Mouse (Mus musculus): ENCODE data around the gene Otop2. TPM values are rescaled to one million over a fixed set of nuclear protein-coding genes. Genes with fewer than 3 reads are reported as not detected.

The Otop2 gene
- not detected in 2 replicates for total RNA-seq (2012; rRNA removed)
- not detected for polyA plus RNA-seq (2012; ENCODE audit: insufficient read depth in 1 of 2, insufficient read length in 2 of 2, low read depth in 1 of 2, low replicate concordance in 2 of 2, missing spikeins in 1 of 2)

DNA sequence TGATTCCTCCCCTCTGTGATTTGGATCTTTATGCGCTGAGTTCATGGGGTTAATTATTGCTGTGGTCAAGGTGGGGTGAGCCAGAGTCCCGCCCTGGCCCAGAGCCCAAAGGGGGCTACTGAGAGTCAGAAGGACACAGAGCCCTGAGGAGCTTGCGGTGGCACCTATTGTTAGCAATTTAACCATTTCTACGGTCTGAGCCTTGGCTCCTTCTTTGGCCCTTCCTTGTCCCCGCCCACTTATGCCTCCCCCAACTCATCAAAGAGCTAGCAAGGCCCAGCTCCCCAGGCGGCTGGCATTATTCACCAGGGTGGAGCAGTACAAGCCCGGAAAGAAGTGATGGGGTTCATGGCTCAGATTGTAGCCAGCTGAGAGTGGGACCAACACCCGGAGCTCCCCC is at the start of gene Otop2:
TSS of gene Otop2 (plus strand) at position 301 of the 400 bp plus-strand sequence.
- no peaks in the 10 kb centered on the region for H3K79me2 ChIP-seq (ENCODE audit: control insufficient read depth, insufficient read depth, low read length, poor library complexity)
- no peak within 1 kb of the TSS for H3K9ac ChIP-seq (ENCODE audit: control insufficient read depth, low read depth, low read length, poor library complexity, severe bottlenecking)
- no peak for TF ChIP-seq ZMIZ1 (IDR thresholded peaks at IDR 0.05; ENCODE audit: low read depth, low read length)
- no peak for TF ChIP-seq USF2 (IDR thresholded peaks at IDR 0.05; ENCODE audit: borderline replicate concordance in 1 of 2, insufficient read depth in 1 of 2, low read depth in 1 of 2, low read length in 2 of 2)
- TF ChIP-seq GATA1 (IDR thresholded peaks at IDR 0.05; ENCODE audit: low read depth, low read length): no peak
- H3K4me1 ChIP-seq (ENCODE audit: control insufficient read depth in 1 of 2, insufficient read depth in 2 of 2, low read length in 2 of 2): no peaks in the 10 kb centered on the region
- no peak within 1 kb of the TSS for H3K4me3 ChIP-seq (ENCODE audit: control insufficient read depth in 1 of 2, insufficient read depth in 1 of 2, low read depth in 2 of 2, low read length in 2 of 2)
- H3K36me3 ChIP-seq (ENCODE audit: control insufficient read depth in 1 of 2, insufficient read depth in 2 of 2, low read length in 2 of 2): no peaks in the 10 kb centered on the region
- H3K27ac ChIP-seq (ENCODE audit: control insufficient read depth, low read depth, low read length): no peak within 1 kb of the TSS
- H3K9me3 ChIP-seq (replicated peaks; ENCODE audit: insufficient read depth, low read length): no peaks in the 10 kb centered on the region
- H3K27me3 ChIP-seq (ENCODE audit: control insufficient read depth in 1 of 2, insufficient read depth in 2 of 2, low read length in 2 of 2): peaks cover 0 to 8% of the 10 kb centered on the region in 2 experiments
- no peak for DNase-seq (ENCODE audit: low read depth, low spot score)

DNA sequence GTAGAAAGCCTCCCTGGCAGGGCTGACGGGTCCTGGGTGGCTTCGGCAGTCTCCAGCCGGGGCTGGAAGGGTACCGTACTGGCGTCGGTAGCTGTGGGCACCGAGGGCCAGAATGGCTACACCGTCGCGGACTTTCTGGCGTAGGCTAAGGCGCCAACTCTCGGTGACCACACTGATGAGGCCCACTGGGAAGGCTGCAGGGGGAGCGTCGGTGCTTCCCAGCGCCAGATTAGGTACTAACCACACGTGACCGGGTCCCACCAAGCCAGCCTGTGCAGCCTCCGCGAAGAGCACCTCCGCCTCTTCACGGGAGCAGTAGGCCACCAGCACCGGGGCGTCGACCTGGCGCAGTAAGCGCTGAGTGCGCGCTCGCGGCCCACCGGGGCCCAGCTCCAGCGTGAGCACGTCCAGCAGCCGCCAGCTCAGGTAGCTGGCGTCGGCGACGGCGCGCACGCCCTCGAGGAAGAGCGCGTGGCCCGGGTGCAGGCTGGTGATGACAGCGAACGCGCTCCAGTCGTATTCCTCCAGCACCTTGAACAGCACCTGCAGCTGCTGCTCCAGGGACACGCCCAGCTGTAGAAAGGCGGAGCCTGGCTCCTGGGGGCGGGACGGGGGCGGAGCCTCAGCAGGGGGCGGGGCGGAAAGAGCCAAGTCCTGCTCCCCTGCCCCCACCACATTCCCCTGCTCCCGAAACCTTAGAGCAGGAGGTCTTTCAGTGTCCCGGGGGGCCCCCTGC is 49.0 kb upstream of the Otop2 start:
- Histone ChIP-seq H3K4me1 (ENCODE audit: control insufficient read depth in 1 of 2, insufficient read depth in 2 of 2, low read length in 2 of 2) (no peaks in the 10 kb centered on the region), H3K36me3 (ENCODE audit: control insufficient read depth in 1 of 2, insufficient read depth in 2 of 2, low read length in 2 of 2) (no peaks in the 10 kb centered on the region), H3K9me3 (replicated peaks; ENCODE audit: insufficient read depth, low read length) (no peaks in the 10 kb centered on the region), H3K9ac (ENCODE audit: control insufficient read depth, low read depth, low read length, poor library complexity, severe bottlenecking) (no peak overlapping the region), H3K27me3 (ENCODE audit: control insufficient read depth in 1 of 2, insufficient read depth in 2 of 2, low read length in 2 of 2) (peaks cover 0 to 9% of the 10 kb centered on the region in 2 experiments), H3K79me2 (ENCODE audit: control insufficient read depth, insufficient read depth, low read length, poor library complexity) (no peaks in the 10 kb centered on the region), H3K27ac (ENCODE audit: control insufficient read depth, low read depth, low read length) (no peak overlapping the region), H3K4me3 (ENCODE audit: control insufficient read depth in 1 of 2, insufficient read depth in 1 of 2, low read depth in 2 of 2, low read length in 2 of 2) (no peak overlapping the region)
- TF ChIP-seq SIN3A (IDR thresholded peaks at IDR 0.05; ENCODE audit: low read length) (0 out of 2 replicates have a peak, but pooled peaks have one; percentile 32), ZC3H11A (IDR thresholded peaks at IDR 0.05; ENCODE audit: low read depth, low read length) (no peak), HCFC1 (IDR thresholded peaks at IDR 0.05; ENCODE audit: low read depth, low read length) (no peak), CHD2 (IDR thresholded peaks at IDR 0.05; ENCODE audit: low read length) (no peak), RCOR1 (IDR thresholded peaks at IDR 0.05; ENCODE audit: low read depth, low read length) (no peak)
- no peak for DNase-seq (ENCODE audit: low read depth, low spot score)

DNA sequence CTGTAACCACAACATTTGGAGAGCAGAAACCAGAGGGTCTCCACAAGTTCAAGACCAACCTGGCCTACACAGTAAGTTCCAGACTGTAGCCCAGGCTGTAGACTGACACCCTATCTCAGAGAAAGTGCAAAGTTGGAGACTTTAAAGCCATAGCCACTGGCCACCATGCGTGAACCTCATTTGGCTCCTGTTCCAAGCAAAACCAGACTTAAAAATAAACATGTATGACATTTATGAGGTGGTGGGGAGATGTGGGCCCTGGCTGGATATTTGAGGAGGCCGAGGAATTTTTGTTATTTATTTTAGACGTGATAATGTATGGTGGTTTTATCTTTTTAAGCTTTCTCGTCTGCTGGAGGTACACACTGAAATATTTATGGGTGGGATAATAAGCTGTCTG is 47.8 kb upstream of the Otop2 start:
- no peaks in the 10 kb centered on the region for H3K4me1 ChIP-seq (ENCODE audit: control insufficient read depth in 1 of 2, insufficient read depth in 2 of 2, low read length in 2 of 2)
- no peak for TF ChIP-seq CTCF (IDR thresholded peaks at IDR 0.05 in 2 of 3, conservative IDR thresholded peaks at IDR 0.05 in 1 of 3; ENCODE audit: control insufficient read depth in 1 of 3, insufficient read depth in 1 of 3, low read depth in 2 of 3, low read length in 3 of 3, poor library complexity in 1 of 3, severe bottlenecking in 1 of 3)

More for the DNA sequence above, 47.8 kb upstream of the Otop2 start:
- no peak for DNase-seq (ENCODE audit: low read depth, low spot score)
- no peaks in the 10 kb centered on the region for H3K36me3 ChIP-seq (ENCODE audit: control insufficient read depth in 1 of 2, insufficient read depth in 2 of 2, low read length in 2 of 2)
- H3K9ac ChIP-seq (ENCODE audit: control insufficient read depth, low read depth, low read length, poor library complexity, severe bottlenecking): no peak overlapping the region
- H3K4me3 ChIP-seq (ENCODE audit: control insufficient read depth in 1 of 2, insufficient read depth in 1 of 2, low read depth in 2 of 2, low read length in 2 of 2): no peak overlapping the region
- H3K27ac ChIP-seq (ENCODE audit: control insufficient read depth, low read depth, low read length): no peak overlapping the region
- H3K9me3 ChIP-seq (replicated peaks; ENCODE audit: insufficient read depth, low read length): no peaks in the 10 kb centered on the region
- no peaks in the 10 kb centered on the region for H3K79me2 ChIP-seq (ENCODE audit: control insufficient read depth, insufficient read depth, low read length, poor library complexity)
- peaks cover 2 to 9% of the 10 kb centered on the region in 2 experiments for H3K27me3 ChIP-seq (ENCODE audit: control insufficient read depth in 1 of 2, insufficient read depth in 2 of 2, low read length in 2 of 2)
